Mouse (Mus musculus) layer of hippocampus, adult 9-11 months (tissue): ENCODE data around the gene Barhl2.

ENCODE experiments used
- DNase-seq: peaks from one replicate; pipeline ENCODE4 v3.0.0; 2022

Gene Barhl2

DNA sequence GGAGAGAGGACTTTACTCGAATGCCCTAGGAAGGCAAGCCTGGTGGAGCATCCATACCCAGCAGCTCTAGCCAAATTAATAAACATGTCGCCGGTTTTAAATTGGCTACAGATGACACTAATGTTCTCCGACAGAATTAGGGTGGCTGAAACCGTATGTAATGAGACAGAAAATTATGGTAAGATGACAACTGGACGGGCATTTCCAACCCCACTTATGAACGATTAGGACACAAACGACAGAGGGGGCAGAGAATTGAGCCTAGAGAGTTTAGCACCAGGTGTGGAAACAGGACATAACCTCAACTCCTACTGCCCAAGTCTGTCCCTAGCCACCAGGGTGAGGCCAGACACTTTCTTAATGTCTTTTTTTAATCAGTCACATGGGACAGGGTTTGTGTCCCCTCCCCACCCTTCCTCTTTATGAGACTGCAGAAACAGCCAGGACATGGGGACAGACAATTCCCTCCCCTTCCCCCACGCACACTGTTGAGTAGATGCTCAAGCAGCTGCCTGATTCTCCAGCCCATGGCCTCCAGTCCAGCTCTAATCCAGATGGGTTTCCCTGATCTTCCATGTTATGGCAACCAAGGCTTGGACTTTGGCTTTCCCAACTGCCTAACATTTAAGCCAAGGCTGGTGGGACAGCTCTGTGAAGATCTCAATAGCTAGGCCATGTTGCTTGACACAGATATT is 3.4 kb downstream of the Barhl2 start:
- no peak for DNase-seq

DNA sequence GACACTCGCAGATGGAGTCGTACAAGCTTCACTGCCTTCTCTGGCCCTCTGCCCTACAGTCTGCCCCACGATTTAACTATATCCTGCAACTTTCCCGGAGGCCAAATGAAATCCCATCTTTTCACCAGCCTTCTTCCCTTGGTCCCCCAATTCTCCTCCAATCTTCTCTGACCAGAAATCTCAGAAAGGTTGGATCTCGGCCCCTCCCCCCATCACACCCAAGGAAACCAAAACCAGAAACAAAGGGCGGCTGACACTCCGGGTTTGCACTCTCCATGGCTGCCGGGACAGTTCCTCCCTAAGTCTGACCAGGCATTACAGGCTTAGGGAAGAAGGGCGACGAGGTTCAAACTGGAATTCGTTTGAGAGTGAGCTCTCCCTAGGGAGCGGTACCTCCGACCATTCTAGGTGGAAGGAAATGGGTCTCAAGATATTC is 4.1 kb downstream of the Barhl2 start:
- no peak for DNase-seq

DNA sequence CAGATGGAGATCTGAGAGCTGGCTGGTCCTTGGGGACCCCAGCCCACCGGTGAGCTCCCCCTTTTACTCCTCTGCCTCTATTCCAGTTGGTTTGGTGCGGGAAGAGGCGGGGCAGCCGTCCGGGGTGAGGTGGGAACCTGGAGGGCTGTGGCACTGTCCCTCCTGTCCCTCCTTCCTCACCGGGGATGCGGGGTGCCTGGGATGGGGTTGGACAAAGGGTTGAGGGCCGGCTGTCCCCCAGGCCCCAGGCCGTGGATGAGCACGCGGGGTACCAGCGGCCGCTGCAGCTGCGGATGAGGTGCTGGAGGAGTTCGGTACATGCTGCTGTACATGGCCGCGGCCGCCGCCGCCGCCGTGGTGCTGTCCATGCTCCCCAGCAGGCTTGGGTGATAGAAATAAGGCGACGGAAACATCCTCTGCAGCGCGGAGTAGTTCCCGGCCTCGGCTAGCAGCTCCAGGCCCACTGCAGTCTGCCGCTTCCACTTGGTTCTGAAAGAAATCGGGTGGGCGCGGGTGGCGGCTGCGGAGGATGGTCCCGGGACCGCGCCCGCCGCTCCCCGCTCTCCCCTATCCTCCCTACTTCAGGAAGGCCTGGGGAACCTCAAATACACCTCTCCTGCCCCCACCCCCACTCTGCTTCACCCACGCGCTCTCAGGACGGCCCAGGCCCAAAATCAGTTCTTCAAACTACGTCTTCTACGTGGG is 4.6 kb downstream of the Barhl2 start:
- no peak for DNase-seq

DNA sequence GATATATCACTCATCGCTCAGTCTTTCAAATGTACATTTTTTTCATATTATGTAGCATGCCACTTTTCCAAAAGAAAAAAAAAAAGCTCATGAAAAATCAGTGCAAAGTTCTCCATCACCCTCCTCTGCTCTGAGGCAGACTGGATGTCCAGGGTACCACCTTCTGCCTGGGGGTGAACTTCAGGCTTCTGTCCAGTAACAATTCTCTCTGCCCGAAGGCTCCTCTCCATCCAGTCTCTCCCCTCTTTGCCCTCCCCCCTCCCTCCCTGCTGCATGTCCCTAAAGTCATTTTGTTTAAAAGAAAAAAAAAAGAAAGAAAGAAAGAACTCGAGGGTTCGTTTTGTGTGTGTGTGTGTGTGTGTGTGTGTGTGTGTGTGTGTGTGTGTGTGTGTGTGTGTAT is 5.3 kb downstream of the Barhl2 start:
- no peak for DNase-seq

DNA sequence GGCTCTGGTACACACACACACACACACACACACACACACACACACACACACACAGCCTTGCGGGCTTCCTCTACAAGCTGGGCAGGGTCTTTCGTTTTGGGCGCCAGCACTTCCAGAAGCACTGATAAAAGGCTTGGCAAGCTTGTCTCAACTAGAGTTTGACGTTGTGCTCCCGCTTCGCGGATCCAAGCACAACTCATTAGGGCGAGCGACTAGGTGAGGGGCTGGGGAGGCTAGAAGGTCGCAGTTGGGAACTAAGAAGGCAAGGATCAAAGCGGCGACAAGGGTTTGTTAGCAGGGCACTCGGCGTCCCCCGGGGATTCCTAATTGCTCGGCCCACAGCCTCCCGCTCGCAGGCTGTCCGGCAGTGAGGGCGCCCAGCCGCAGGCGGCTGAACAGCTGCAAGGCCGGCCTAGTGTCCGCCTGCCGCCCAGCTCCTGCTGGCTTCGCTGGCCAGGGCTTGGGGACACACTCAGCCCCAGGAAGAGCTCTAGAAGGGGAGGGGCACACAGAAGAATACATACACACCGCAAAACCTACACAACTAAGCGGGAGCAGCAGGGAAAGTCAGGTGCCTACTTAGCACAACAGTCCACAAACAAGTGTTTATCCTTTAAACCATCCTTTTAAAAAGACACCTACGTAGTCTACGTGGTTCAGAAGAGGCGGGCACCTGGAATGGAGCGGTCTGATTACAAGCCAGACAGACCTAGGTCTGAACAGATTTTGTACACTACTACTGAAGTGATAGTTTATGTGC is 6.1 kb downstream of the Barhl2 start:
- no peak for DNase-seq

DNA sequence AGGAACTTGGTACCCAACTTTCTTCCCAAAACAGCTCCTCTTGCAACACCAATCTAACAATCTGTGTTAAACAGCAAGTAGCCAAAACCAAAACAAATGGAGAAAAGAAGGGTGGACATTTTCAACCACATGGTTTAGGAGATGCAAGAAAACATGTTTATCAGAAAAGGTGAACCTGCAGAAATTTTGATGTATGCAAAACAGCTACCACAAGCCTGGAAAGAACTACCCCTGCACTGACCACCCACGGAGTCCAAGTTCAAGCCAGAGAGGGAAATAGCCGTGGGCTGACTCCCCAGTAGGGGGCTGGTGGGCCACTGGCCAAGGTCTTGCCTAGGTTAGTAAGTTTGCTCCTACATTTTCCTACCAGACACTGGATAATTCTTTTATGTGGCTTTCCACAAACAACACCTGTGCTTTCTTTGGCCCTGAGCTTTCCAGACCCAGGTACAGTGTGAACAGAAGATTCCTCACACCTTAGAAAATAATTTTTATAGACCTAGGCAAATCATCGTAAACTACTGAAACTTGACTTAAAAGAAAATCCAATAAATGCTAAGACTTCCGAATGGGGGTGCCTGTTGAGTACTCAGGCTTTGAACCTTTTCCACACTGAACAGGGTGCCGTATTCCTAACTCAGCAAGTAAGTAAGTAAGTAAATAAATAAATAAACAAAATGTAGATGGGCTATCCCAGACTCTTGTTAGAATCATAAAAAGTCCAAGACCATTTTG is 7.4 kb downstream of the Barhl2 start:
- DNase-seq: no peak

DNA sequence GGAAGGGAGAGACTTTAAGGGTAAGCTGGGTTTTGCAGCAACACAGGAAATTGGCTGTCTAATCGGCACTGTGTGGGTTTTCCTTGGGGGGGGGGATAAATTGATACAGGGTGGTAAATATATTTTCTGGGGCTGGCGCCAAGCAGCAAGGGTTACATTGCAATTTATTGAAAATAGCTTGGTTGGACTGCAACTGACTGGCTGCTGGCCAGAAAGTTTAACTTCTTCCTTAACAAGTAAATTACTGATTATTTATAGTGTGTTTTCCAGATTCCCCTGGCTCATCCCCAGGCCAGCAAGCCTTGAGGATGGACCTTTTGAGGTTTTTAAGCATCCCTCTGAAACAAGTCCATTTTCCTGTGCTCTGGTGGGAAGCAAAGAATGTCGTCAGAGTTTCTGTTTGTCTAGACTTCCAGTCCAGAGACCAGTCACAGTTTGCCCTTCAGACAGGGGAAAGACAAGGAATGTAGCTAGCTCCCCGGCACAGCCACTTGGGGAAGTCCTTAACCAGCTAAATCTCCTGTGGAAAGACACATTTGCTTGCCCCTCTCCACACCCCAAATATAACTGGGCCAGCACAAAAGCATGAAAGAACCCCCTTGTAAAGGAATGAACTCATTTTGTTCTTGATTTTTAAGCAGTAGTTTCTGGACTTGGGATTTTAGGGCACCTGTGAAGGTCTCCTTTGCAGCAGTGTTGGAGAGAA is 8.1 kb downstream of the Barhl2 start:
- DNase-seq: no peak

DNA sequence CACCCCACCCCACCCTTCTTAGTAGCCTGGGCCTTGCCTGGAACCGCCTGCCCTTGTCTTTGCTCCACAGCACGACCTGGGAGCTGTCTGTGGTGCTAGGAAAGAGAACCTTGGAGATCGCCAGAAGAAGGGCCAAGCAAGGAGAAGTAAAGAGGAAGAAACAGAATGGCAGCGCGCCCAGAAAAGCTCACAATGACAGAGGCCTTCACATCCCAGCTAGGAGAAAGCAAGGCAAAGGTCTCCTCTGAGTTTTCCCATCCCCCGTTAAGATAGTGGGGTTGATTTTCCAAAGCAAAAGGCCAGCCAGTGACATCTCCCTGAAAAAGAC is 9.2 kb downstream of the Barhl2 start:
- no peak for DNase-seq

DNA sequence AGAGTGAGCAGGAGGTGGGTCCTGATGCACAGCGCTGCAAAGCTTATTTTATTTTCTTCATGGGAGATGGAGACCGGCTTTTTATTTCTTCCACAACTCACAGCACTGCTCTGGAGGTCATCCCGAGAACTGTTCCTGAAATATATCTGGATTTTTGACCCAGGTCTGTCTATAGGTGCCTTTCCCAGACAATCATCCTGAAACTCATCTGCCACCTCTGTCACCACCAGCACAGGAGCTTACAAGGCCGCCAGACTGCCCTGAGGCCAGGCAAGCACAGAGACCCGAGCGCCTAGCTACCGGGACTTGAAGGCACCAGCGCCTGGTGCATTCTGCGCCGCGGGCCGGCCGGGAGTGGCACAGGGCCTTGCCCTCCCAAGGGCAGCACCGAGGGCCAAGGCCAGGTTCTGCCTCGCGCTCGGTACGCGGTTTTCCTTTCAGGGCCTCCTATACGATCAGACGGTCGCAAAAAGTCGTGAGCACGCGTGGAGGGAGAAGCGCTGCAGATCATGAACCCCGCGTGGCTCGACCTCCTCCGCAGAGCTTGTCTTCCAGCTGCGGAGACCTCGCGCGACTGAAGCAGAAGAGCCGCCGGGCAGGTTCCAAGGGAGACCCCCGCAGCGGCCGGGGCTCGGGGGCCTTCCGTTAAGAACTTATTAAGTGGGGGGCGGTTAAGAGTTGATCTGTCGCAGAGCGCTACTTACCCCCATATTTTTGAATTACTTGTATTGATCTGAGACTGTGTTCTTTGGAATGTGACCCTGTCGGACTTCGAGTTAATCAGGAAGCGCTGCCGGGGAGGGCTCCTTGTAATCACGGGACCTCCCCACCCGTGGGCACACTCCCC is 9.8 kb downstream of the Barhl2 start:
- no peak for DNase-seq

DNA sequence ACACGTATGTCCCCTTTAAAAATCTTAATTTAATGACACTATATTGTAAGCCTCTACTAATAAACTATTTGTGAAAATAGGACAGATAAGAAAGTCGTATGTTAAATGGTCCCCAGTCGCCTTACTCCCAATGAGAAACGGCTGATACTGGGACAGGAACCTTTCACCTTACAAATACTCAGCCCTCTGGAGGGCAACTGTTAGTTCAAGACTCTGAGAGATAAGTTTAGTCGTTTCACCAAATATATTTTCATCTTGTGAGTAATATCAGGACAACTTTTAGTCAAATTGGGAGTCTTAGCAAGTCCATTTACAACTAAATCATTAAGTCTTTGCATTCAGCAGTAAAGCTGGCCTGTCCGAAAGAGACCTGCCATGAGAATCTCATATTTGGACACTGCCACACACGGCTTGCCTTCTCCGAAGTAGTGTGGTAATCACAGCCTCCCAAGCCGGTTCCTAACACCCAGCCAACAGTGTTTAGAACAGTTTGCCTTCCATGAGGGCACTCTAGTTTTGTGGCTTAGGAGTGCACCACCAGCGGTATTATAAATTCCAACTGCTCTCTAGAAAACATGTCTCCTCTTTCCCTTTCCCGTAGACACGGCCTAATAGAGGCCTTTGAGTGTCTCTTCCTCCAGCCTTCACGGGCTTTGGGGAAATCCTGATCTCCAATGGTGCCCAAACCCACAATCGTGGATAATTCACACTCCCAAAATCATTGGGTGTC is 10.7 kb downstream of the Barhl2 start:
- no peak for DNase-seq

DNA sequence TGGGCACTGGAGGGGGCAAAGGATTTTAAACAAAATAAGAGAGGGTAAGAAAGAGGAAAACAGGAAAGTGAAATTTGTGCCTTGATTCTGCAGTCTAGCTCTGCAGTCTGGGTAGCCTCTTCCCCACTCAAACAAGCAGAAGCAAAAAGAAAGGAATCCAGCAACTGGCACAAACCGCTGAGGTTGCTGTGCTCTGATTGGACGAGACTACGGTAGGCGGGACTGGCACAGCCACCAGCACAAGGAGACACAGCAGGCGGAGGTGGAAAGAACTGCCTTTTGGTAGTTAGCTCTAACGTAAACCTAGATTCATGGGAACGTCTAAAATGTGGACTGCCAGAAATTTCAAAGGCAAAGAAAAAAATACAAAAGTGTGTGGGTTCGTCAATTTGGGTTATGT is 11.4 kb downstream of the Barhl2 start:
- no peak for DNase-seq

DNA sequence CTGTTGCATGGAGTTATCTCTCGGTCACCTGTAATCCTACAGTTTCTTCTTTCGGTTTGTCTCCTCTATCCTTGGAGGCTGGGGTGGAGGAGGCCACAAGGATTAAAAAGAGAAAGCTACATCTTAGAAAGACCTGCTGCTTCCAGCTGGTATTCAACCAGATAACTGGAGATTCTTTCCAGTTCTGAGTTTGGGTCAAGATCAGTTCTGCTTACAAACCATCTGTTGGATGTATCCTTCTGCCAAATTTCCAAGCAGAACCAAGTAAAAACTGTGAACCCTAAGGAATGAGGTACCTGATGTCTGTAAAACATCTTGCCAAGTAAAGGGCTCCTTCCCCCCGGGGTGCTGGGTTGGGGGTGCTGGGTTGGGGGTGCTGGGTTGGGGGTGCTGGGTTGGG is 12.3 kb downstream of the Barhl2 start:
- no peak for DNase-seq

DNA sequence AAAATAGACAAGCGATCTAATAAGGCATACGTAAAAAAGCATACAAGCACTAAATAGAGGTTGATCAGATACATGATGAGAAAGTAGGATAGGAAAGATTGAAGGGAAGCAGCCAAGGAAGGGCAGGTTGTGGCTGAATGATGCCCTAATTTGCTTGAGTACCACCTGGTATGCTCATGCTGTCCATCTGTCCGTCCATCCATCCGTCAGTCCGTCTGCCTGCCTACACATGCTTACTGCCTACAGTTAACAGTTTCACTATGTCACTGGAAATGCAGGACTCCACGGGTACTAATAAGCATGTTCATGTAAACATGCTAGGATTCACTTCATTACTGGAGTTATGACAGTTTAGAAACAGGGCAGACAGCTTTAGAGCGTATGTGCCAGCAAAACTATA is 19.1 kb downstream of the Barhl2 start:
- DNase-seq: no peak

DNA sequence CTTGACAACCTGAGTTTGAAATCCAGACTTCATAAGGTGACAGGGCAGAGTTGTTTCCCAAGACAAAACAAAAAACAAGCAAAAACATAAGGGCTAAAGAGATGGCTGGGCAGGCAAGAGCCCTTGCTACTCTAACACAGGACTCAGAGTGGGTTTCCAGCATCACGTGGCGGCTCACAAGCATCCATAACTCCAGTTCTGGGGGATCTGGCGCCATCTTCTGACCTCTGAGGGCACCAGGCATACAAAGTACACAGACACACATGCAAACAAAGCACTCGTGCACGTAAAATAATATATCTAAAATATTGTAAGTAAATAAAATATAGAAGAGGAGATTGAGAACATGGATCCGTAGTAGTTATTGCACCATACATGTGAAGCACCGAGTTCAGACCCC is 31.9 kb downstream of the Barhl2 start:
- DNase-seq: no peak

DNA sequence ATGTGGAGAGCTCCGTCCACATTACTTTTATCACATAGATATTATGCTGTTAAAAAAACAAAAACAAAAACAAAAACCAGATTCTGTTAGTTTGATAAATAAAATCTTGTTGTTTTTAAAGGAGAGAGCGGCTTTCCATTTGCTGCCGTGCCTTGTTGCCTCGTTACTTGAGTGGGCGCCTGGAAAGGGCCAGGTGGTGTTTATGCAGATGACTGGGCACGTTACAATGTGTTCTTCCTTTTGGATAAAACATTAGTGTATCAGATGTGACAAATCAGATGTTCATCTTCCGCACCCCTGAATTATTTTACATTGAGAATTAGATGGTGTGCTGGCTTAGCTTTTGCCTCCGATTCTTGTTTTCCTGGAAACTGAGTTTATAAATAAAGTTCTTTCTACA is 37.1 kb downstream of the Barhl2 start:
- DNase-seq: peak; percentile 44

DNA sequence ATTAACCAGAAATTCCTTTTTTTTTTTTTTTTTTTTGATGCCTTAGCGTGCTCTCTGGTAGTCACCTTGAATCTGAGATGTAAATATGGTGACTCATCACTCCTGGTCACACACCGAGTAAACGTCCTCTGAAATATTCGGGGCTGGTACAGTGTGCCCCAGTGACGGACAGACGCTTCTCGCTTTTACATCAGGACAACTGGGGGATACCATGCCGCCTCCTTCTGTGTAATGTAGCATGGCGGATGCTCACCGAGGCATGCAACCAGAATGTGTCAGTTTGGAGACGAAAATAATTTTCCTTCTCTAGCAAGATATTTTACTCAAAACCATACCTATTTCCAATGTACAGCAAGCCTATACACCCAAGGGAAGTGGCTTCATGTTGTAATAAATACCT is 37.6 kb downstream of the Barhl2 start:
- DNase-seq: no peak

DNA sequence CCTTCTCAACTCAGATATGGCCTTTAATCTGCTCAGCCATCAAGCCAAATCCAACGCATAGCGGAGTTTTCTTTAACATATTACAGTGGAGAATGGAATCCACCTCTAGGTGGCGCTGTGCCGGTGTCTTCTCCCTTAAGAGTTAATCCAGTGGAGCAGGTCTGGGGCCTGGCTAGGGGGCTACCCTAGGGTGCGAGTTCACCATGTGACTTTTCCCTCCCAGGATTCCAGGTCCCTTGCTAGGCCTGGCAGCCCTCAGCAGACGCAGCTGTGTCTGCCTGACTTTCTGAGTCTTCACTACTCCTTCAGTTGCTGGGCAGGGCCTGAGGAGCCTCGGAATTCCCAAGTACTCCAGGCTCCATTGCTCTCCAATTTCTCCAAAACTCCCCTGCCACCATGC is 40.8 kb downstream of the Barhl2 start:
- no peak for DNase-seq

DNA sequence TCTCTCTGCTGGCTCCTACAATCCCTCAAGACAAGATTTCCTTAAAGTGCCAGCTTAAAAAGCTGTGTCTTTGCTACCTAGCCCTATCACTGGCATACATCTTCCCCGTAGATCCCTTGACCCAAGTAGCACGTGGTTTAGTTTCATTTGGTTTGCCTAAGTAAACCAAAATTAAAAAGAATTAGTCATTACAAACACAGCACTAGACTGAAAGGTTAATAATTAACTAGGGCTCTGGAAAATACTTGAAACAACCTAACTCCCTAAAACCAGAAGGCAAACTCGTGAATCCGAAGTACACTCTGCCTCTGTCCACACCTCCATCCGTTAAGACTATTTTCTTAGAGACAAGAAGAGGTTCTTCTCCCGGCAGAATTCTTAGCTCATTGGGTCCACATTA is 41.4 kb downstream of the Barhl2 start:
- no peak for DNase-seq

DNA sequence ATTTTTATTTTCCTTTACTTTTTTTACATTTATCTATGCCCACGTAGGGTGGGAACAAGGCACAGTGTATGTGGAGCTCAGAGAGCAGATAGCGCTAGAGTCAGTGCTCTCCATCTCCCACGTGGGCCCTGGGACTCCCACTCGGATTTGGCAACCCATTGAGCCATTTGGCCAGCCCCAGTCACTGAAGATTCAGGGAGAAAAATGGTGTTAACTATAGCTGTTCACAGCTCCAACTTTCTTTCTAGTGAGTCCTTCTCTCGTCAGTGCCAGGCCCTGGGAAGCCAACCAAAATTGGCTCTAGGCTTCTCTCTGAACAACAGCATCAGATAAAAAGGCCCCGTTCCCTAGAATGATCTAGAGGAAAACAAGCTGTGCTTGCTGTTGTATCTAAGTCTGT is 42.2 kb downstream of the Barhl2 start:
- no peak for DNase-seq

DNA sequence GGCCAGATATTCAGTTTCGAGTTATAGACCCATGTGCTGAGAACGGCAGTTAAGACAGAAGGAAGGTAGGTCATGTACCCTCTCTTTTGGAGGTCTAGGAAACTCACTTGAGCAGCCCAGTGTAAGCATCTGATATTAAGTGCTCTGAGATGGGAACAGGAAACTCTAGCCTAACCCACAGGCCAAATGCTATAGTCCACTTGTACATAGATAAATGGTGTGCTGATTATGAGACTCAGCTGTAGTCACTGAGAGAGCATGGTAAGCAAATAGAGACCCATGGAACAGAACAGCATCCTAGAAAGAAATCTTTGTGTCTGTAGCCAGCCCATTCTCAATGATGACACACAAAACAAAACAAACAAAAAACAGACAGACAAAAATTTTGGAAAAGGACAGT is 55.2 kb downstream of the Barhl2 start:
- DNase-seq: no peak
